Mouse (Mus musculus): ENCODE data around the gene 2310007B03Rik. TPM values are rescaled to one million over a fixed set of nuclear protein-coding genes. Genes with fewer than 3 reads are reported as not detected.

Gene 2310007B03Rik
- total and polyA plus RNA-seq, 2 experiments from 2014 or later = 0.25 TPM; not detected in 1

DNA sequence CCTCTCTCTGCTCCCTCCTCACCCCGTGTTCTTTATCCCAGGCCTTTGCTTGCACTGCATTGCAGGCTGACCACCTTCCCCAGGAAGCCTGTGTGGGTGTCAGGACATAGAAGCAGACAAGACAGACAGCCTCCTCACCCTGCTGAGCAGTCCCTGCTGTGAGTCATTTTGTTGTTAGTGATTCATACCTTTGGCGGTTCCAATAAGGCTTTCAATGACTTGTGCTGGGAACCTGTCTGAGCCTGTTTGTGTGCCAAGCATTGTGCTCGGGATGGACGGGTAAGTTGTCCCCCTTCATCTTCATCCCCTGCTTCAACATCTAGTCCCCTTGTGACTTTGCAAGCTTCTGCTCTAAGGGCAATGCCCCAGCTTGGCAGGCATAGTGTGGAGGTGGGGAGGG is 12.9 kb upstream of the 2310007B03Rik start:
- DNase-seq (no peak), ATAC-seq (no peak)
- H3K9ac ChIP-seq = no peak overlapping the region
- no peaks in the 10 kb centered on the region for H3K36me3 ChIP-seq (ENCODE audit: insufficient read depth)
- 63% methylated on average over 4 of the region's 4 CpGs for WGBS
- H3K27ac ChIP-seq (ENCODE audit: low read depth, low read length) = no peak overlapping the region
- H3K4me2 ChIP-seq (ENCODE audit: low read depth) = no peak overlapping the region
- TF ChIP-seq CTCF (IDR thresholded peaks at IDR 0.05; ENCODE audit: low read depth) = no peak
- no peak overlapping the region for H3K4me3 ChIP-seq (ENCODE audit: low read depth, low read length)
- no peaks in the 10 kb centered on the region for H3K27me3 ChIP-seq (ENCODE audit: insufficient read depth, low read length)
- H3K9me3 ChIP-seq (ENCODE audit: low read length) = no peaks in the 10 kb centered on the region
- peaks cover 2% of the 10 kb centered on the region; the same call in 1 of the 2 replicates for H3K4me1 ChIP-seq (ENCODE audit: insufficient read depth)

DNA sequence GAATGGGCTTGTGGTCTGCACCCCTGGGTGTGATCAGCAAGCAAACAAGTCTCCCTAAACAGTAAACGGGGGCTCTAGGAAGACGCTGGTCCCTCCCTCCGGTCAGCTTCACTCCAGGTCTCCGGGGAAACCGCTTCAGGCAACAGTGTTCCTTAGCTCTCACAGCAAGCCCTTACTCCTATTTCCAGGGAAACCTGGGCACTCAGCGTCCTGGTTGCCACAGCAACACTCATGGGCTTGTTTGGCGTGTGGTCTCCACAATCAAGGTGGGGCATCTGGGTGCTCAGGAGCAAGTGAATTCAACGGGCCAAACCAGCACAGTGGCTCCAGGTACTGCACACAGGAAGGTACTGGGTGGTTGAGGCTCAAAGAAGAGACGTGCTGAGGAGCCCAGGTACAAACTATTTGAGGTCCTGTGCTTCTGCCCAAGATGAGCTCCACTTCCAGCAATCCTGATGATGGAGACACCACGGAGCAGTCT is 7.6 kb upstream of the 2310007B03Rik start, which contains the start of gene Crocc2:
Crocc2 (plus strand) TSS at position 431 of the 481 bp plus-strand sequence.
- DNase-seq (peak; percentile 18), ATAC-seq (peak; percentile 58)
- Histone ChIP-seq H3K9me3 (ENCODE audit: low read length) (no peaks in the 10 kb centered on the region), H3K4me2 (ENCODE audit: low read depth) (no peak within 1 kb of the TSS), H3K4me3 (ENCODE audit: low read depth, low read length) (no peak within 1 kb of the TSS), H3K9ac (no peak within 1 kb of the TSS), H3K36me3 (ENCODE audit: insufficient read depth) (no peaks in the 10 kb centered on the region), H3K4me1 (ENCODE audit: insufficient read depth) (no peaks in the 10 kb centered on the region), H3K27ac (ENCODE audit: low read depth, low read length) (no peak within 1 kb of the TSS), H3K27me3 (ENCODE audit: insufficient read depth, low read length) (no peaks in the 10 kb centered on the region)
- no peak for TF ChIP-seq CTCF (IDR thresholded peaks at IDR 0.05; ENCODE audit: low read depth)
- WGBS = 29% methylated on average over 10 of the region's 10 CpGs

DNA sequence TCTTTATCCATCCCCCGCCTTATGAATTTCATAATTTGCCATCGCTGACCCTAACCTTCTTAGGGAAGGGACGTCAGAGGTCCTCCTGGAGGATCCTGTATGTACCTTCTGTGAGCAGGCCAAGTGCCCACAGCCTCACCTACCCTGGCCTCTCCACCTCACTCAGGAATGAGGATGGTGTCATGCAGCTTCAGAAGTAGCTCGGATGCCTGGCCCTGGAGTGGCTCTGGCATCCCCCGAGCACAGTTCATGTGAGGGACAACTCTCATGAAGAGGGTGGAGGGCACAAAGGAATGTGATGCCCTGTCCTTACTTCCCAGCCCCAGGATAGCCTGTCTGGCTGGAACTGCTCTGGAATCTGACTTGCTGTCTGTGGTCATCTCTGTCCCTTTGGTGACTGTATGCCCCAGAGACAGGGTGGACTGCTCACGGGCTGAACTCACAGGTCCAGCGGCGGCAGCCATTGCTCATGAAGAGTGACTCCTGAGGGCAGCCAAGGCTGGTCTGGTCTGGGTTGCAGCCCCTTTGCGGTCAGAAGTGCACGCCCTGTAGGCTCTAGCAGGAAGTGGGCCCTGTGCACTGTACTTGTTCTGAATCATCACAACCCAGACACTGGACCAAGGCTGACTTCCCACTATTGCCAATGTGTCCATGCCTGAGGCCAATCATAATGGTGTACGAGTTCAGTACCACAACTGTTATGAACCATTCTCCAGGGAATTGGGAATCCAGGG is 5.8 kb upstream of the 2310007B03Rik start:
- Histone ChIP-seq H3K36me3 (ENCODE audit: insufficient read depth) (no peaks in the 10 kb centered on the region), H3K4me1 (ENCODE audit: insufficient read depth) (no peaks in the 10 kb centered on the region), H3K9ac (no peak overlapping the region), H3K9me3 (ENCODE audit: low read length) (no peaks in the 10 kb centered on the region), H3K4me2 (ENCODE audit: low read depth) (no peak overlapping the region), H3K4me3 (ENCODE audit: low read depth, low read length) (no peak overlapping the region), H3K27ac (ENCODE audit: low read depth, low read length) (no peak overlapping the region), H3K27me3 (ENCODE audit: insufficient read depth, low read length) (no peaks in the 10 kb centered on the region)
- no peak for DNase-seq
- no peak for TF ChIP-seq CTCF (IDR thresholded peaks at IDR 0.05; ENCODE audit: low read depth)
- no peak for ATAC-seq
- WGBS = 90% methylated on average over 11 of the region's 11 CpGs

DNA sequence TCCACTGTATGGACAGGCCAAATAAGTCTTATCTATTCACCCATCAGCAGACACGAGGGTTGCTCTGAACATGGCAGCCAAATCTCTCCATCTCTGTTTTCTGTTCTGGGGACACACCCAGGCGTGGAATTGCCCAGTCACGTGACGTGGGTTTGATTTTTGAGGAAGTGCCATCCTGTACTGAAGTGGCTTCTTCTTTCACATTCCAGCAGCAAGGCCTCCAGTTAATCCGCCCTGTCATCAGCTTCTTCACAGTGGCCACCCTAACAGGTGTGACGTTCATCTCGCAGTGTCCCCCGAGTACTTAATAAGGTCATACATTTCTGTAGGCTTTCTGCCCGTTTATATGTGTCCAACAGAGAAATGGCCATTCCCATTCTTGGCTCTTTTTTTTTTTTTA is 4.7 kb upstream of the 2310007B03Rik start:
- WGBS = 85% methylated on average over 9 of the region's 9 CpGs
- Histone ChIP-seq H3K4me3 (ENCODE audit: low read depth, low read length) (no peak overlapping the region), H3K4me2 (ENCODE audit: low read depth) (no peak overlapping the region), H3K27ac (ENCODE audit: low read depth, low read length) (no peak overlapping the region), H3K36me3 (ENCODE audit: insufficient read depth) (no peaks in the 10 kb centered on the region), H3K27me3 (ENCODE audit: insufficient read depth, low read length) (no peaks in the 10 kb centered on the region), H3K9me3 (ENCODE audit: low read length) (no peaks in the 10 kb centered on the region), H3K4me1 (ENCODE audit: insufficient read depth) (no peaks in the 10 kb centered on the region), H3K9ac (no peak overlapping the region)
- ATAC-seq (no peak), DNase-seq (no peak)
- TF ChIP-seq CTCF (IDR thresholded peaks at IDR 0.05; ENCODE audit: low read depth) = no peak

DNA sequence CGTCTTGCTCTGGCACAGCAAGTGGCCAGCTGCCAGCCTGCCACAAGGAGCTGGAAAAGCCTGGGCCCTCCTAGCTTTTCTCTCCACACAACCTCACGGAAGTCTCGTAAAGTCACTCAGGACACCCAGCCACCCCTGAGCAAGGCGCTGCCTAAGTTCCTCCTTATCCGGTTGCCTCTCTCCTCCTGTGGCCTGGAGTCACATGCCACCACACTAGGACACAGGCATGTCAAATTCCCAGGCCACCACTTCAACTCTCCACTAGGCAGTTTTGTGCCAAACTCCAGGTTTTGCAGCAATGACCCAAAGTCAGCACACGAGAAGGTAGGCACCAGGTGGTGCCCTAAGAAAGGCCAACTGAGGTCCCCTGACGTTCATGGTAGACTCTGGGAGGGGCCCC is 1.8 kb upstream of the 2310007B03Rik start:
- WGBS = 79% methylated on average over 7 of the region's 7 CpGs
- no peak for ATAC-seq
- no peak for DNase-seq
- no peak for TF ChIP-seq CTCF (IDR thresholded peaks at IDR 0.05; ENCODE audit: low read depth)
- Histone ChIP-seq H3K4me1 (ENCODE audit: insufficient read depth) (no peaks in the 10 kb centered on the region), H3K36me3 (ENCODE audit: insufficient read depth) (no peaks in the 10 kb centered on the region), H3K9me3 (ENCODE audit: low read length) (no peaks in the 10 kb centered on the region), H3K4me3 (ENCODE audit: low read depth, low read length) (no peak overlapping the region), H3K9ac (no peak overlapping the region), H3K27ac (ENCODE audit: low read depth, low read length) (no peak overlapping the region), H3K4me2 (ENCODE audit: low read depth) (no peak overlapping the region), H3K27me3 (ENCODE audit: insufficient read depth, low read length) (no peaks in the 10 kb centered on the region)

DNA sequence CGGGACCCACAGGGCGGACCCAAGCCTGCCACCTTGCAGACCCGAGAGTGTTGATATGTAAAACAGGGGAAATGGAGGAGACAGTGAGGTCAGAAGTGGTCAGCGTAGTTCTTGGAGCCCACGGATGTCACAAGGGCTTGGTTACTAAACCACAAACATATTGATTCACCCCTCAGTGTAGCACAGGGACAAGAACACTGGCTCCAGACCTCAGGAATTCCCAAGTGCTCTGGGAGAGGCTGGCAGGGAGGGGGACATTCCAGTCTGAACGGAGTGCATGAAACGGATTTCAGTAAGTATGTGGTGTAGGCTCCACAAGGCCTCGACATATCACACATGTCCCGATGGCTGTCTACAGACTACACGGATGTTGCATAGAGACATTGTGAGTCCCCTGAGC is 1.2 kb upstream of the 2310007B03Rik start:
- Histone ChIP-seq H3K9ac (no peak overlapping the region), H3K4me3 (ENCODE audit: low read depth, low read length) (no peak overlapping the region), H3K27me3 (ENCODE audit: insufficient read depth, low read length) (no peaks in the 10 kb centered on the region), H3K4me1 (ENCODE audit: insufficient read depth) (no peaks in the 10 kb centered on the region), H3K9me3 (ENCODE audit: low read length) (no peaks in the 10 kb centered on the region), H3K27ac (ENCODE audit: low read depth, low read length) (no peak overlapping the region), H3K4me2 (ENCODE audit: low read depth) (no peak overlapping the region), H3K36me3 (ENCODE audit: insufficient read depth) (no peaks in the 10 kb centered on the region)
- DNase-seq (no peak), ATAC-seq (no peak)
- WGBS = 85% methylated on average over 10 of the region's 10 CpGs
- TF ChIP-seq CTCF (IDR thresholded peaks at IDR 0.05; ENCODE audit: low read depth) = no peak

DNA sequence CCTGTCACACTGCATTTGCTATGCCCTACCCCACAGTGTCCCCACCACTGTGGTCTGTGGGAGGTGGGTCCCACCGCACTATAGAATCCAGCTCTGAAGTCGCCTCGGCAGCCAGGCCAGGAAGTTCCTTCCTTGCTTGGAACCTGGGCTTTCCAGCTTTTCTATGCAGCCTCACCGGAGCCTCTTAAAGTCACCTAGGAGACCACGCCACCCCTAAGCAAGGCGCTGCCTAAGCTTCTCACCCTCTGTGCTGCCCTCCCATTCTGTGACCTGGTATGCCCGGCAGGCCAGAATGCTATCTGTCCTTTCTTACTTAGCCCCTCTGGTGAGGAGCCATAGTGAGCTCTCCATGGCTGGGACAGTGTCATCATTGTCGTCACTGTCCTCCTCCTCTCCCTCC is 602 bp upstream of the 2310007B03Rik start:
- Histone ChIP-seq H3K9me3 (ENCODE audit: low read length) (no peaks in the 10 kb centered on the region), H3K4me1 (ENCODE audit: insufficient read depth) (no peaks in the 10 kb centered on the region), H3K4me3 (ENCODE audit: low read depth, low read length) (no peak overlapping the region), H3K9ac (no peak overlapping the region), H3K27ac (ENCODE audit: low read depth, low read length) (no peak overlapping the region), H3K27me3 (ENCODE audit: insufficient read depth, low read length) (no peaks in the 10 kb centered on the region), H3K36me3 (ENCODE audit: insufficient read depth) (no peaks in the 10 kb centered on the region), H3K4me2 (ENCODE audit: low read depth) (no peak overlapping the region)
- 71% methylated on average over 8 of the region's 8 CpGs for WGBS
- ATAC-seq (no peak), DNase-seq (no peak)
- no peak for TF ChIP-seq CTCF (IDR thresholded peaks at IDR 0.05; ENCODE audit: low read depth)
